Mouse (Mus musculus) left cerebral cortex, postnatal 14 days (tissue): ENCODE results near the gene Rdh16f1. TPM values are rescaled to one million over a fixed set of nuclear protein-coding genes. Genes with fewer than 3 reads are reported as not detected.
"Not testable (repeated sequence)": the region's sequence is repeated elsewhere in the genome, so short reads cannot be mapped to it uniquely, and the experiment has no call there.

Experiments used
- DNase-seq, 2 experiments: peaks; one replicate each; pipeline ENCODE4 v3.0.0; 2021 to 2022; ENCODE audit warnings: low spot score in 2 of 2, mixed read lengths in 1 of 2
- intact Hi-C: fragments of 180-260 bp; cut with DNase I; formaldehyde crosslinking; loops from one replicate; pipeline ENCODE4 v1.15.1; 2025
- total RNA-seq, 2 experiments: library from RNA; stranded (reverse); gene quantifications; 2 replicates each; pipeline ENCODE4 v1.2.3; 2021

Rdh16f1 gene
- total RNA-seq, 2 experiments from 2014 or later, result not detected

GRCm38 (mm10) chr10:127744661-127745060 is 14.9 kb upstream of the Rdh16f1 start:
- peak in 1 of 2 experiments; percentile 59 for DNase-seq
- intact Hi-C loops, result no loop called here

- intact Hi-C loops, result no loop called here
- DNase-seq, result no peak
These were observed 13.7 kb upstream of the Rdh16f1 start for GRCm38 (mm10) chr10:127745886-127746285.

GRCm38 (mm10) chr10:127747254-127747653 is 12.3 kb upstream of the Rdh16f1 start:
- DNase-seq, result no peak
- intact Hi-C loops, result no loop called here

- no peak for DNase-seq
- intact Hi-C loops, result no loop called here
These were observed 10.6 kb upstream of the Rdh16f1 start for GRCm38 (mm10) chr10:127748847-127749612.

GRCm38 (mm10) chr10:127750136-127750777 is 9.3 kb upstream of the Rdh16f1 start:
- DNase-seq, result no peak
- intact Hi-C loops, result no loop called here

- DNase-seq, result no peak
- intact Hi-C loops, result no loop called here
These were observed 8.0 kb upstream of the Rdh16f1 start, which contains the start of gene Gpr182 for GRCm38 (mm10) chr10:127751548-127751947. Gpr182 (minus strand) TSS chr10:127751732.

- intact Hi-C loops, result no loop called here
- DNase-seq, result no peak
These were observed 4.9 kb upstream of the Rdh16f1 start for GRCm38 (mm10) chr10:127754566-127755166.

GRCm38 (mm10) chr10:127755246-127755645 is 4.3 kb upstream of the Rdh16f1 start:
- intact Hi-C loops, result no loop called here
- DNase-seq, result no peak

- intact Hi-C loops, result no loop called here
- no peak for DNase-seq
These were observed 3.7 kb upstream of the Rdh16f1 start for GRCm38 (mm10) chr10:127755770-127756468.

- intact Hi-C loops, DNase-seq: not testable (repeated sequence)
These were observed 3.3 kb downstream of the Rdh16f1 start for GRCm38 (mm10) chr10:127762926-127763325.

- intact Hi-C loops, result no loop called here
- no peak for DNase-seq
These were observed 4.5 kb downstream of the Rdh16f1 start for GRCm38 (mm10) chr10:127763914-127764680.

GRCm38 (mm10) chr10:127766564-127766963 is 7.0 kb downstream of the Rdh16f1 start:
- DNase-seq, result no peak
- intact Hi-C loops, result no loop called here

- intact Hi-C loops, result no loop called here
- no peak for DNase-seq
These were observed 16.4 kb downstream of the Rdh16f1 start, which contains the start of gene Rdh9 for GRCm38 (mm10) chr10:127776011-127776410. Rdh9 (plus strand) TSS chr10:127776386.

GRCm38 (mm10) chr10:127782321-127782720 is 22.7 kb downstream of the Rdh16f1 start:
- DNase-seq, intact Hi-C loops: not testable (repeated sequence)

GRCm38 (mm10) chr10:127785411-127785810 is 25.8 kb downstream of the Rdh16f1 start:
- intact Hi-C loops, result not testable (repeated sequence)

GRCm38 (mm10) chr10:127799295-127799694 is 39.7 kb downstream of the Rdh16f1 start:
- intact Hi-C loops, result no loop called here
- no peak for DNase-seq

More at GRCm38 (mm10) chr10:127785411-127785810, 25.8 kb downstream of the Rdh16f1 start:
- not testable (repeated sequence) for DNase-seq

GRCm38 (mm10) chr10:127800891-127801290 is 41.3 kb downstream of the Rdh16f1 start, which contains the start of gene Rdh16:
Rdh16 (plus strand) TSS chr10:127801152.
- DNase-seq, result no peak
- intact Hi-C loops, result no loop called here

- no peak for DNase-seq
- intact Hi-C loops, result no loop called here
These were observed 42.0 kb downstream of the Rdh16f1 start for GRCm38 (mm10) chr10:127801612-127802011.

- DNase-seq, result no peak
- intact Hi-C loops, result no loop called here
These were observed 42.6 kb downstream of the Rdh16f1 start for GRCm38 (mm10) chr10:127802236-127802635.
